ENCODE assay signal across 17 mouse cellular contexts in the genomic region with DNA sequence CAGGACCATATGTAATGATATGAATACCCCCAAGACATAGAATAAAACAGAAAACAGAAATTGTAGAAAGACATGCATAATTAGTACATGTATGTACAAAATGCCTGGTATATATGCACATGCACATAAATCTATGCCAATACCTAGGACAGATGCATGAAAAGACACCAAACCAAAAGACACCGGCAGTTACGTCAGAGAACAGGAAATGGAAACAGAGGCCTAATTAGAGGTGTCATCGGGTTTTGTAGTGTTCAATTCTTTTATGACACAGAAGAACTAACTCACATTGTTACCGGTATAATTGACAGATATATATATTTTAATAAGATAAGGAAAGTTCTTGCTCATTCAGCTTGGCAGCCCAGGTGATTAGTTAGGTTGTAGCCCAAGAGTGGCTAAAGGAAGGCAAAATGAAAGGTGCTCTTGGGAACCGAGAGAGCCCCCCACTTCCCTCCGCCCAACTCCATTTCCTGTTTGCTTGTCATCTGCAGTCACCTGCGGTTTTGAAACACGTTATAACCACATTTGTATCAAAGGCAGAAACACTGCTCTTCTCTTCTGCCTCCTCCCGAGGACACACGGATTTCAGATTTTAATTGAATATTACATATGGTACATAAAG. TPM values are rescaled to one million over a fixed set of nuclear protein-coding genes. Genes with fewer than 3 reads are reported as not detected.
DNase-seq lines count a peak whose midpoint lies in the region; ATAC-seq and TF ChIP-seq lines count a peak whose summit lies in the region.
"Had no signal": no experiment of that assay in that cellular context is flagged by ENCODE, and none has a peak within 500 bp of the region (broad histone marks: within the 10 kb centered on the region; RNA-seq: fewer than 3 reads in every experiment).

No protein-coding gene starts in this region.

- peak; percentile 82 for ATAC-seq in CD4-positive, CD25-positive, alpha-beta regulatory T cell, adult 4 months
- ATAC-seq in megakaryocyte, adult 5-6 weeks (ENCODE audit: poor library complexity, severe bottlenecking) = peak; percentile 60
- ATAC-seq: forebrain, embryonic 13.5 days had no signal

- H3K4me1 ChIP-seq in thymus, adult 2 months (replicated peaks; ENCODE audit: control insufficient read depth, insufficient read depth, low read length) = peaks cover 27% of the 10 kb centered on the region
- H3K4me1 ChIP-seq: forebrain, embryonic 13.5 days; heart, embryonic 10.5 days; liver, embryonic 13.5 days had no signal

- H3K27me3 ChIP-seq in thymus, adult 2 months (ENCODE audit: control insufficient read depth, insufficient read depth, low read length) = no peaks in the 10 kb centered on the region
- H3K27me3 ChIP-seq: embryonic facial prominence, embryonic 13.5 days; forebrain, embryonic 13.5 days; hindbrain, embryonic 15.5 days; liver, embryonic 13.5 days had no signal

- DNase-seq in A20 (ENCODE audit: low read depth, low spot score) = peak; percentile 80
- DNase-seq in thymus, adult 2 months = peak; percentile 70
- DNase-seq in kidney, postnatal 14 days = no peak
- DNase-seq in MN1 (ENCODE audit: low spot score) = no peak
- no peak for DNase-seq in right cerebral cortex, adult 2 months (ENCODE audit: low spot score in 2 of 2)
- DNase-seq: cerebellum, postnatal 25 days; gastrocnemius, adult 2 months; layer of hippocampus, adult 9-11 months; liver, embryonic 13.5 days; lung, postnatal 4 days; right cerebral cortex, postnatal 25 days had no signal

- no peaks in the 10 kb centered on the region for H3K36me3 ChIP-seq in thymus, adult 2 months (ENCODE audit: control insufficient read depth, insufficient read depth, low read length)
- H3K36me3 ChIP-seq: embryonic facial prominence, embryonic 13.5 days; heart, embryonic 10.5 days; hindbrain, embryonic 15.5 days; liver, embryonic 13.5 days had no signal

- H3K4me3 ChIP-seq in thymus, adult 2 months (ENCODE audit: control insufficient read depth, insufficient read depth, low read length) = peak overlapping the region; percentile 53
- H3K4me3 ChIP-seq: embryonic facial prominence, embryonic 13.5 days; forebrain, embryonic 13.5 days; gastrocnemius, adult 2 months; heart, embryonic 10.5 days; hindbrain, embryonic 15.5 days; liver, embryonic 13.5 days had no signal

- no peak for TF ChIP-seq POLR2A in thymus, adult 2 months (IDR thresholded peaks at IDR 0.05; ENCODE audit: control insufficient read depth, extremely low read depth, insufficient read depth, low read length, poor library complexity)

- 2% methylated on average over 10 of the region's 10 CpGs for WGBS in thymus, adult 2 months

- H3K27ac ChIP-seq in thymus, adult 2 months (ENCODE audit: control insufficient read depth, insufficient read depth, low read length) = peak overlapping the region; percentile 100
- H3K27ac ChIP-seq: embryonic facial prominence, embryonic 13.5 days; forebrain, embryonic 13.5 days; gastrocnemius, adult 2 months; heart, embryonic 10.5 days; hindbrain, embryonic 15.5 days; liver, embryonic 13.5 days had no signal

- TF ChIP-seq CTCF in thymus, adult 2 months (IDR thresholded peaks at IDR 0.05; ENCODE audit: borderline replicate concordance, control insufficient read depth, extremely low read depth, insufficient read depth, low read length, poor library complexity) = no peak

RNA-seq across cellular contexts. Expression of a gene that starts 10.9 kb away (rescaled TPM):
- 100 to 1,000 TPM; 150 to 159 TPM for polyA plus RNA-seq in CD4-positive, CD25-positive, alpha-beta regulatory T cell, adult 4 months (2017; shearing (Covaris generic))
- 42.3 and 42.4 TPM in 2 replicates for total RNA-seq in megakaryocyte, adult 5-6 weeks (2015)
- total RNA-seq in megakaryocyte, adult 5-6 weeks (2017) = 37.9 and 38.7 TPM in 2 replicates
- polyA plus RNA-seq in thymus, adult 2 months (2012; rRNA removed) = 122 and 156 TPM in 2 replicates

Comparison
In these comparisons a context has a peak if more than half of its experiments do, and no peak if none do; other contexts are left out.
1. DNase-seq: peak in A20 (single experiment) and thymus, adult 2 months (single experiment); none in kidney, postnatal 14 days (single experiment), MN1 (single experiment) and right cerebral cortex, adult 2 months (0 of 2).